ENCODE assay signal across 15 mouse cellular contexts in genomic region chr6:135024781-135025420, GRCm38 (mm10). TPM values are rescaled to one million over a fixed set of nuclear protein-coding genes. Genes with fewer than 3 reads are reported as not detected.
A peak's percentile ranks its signal among the peaks of the same experiment; 100 is the strongest.
DNase-seq lines count a peak whose midpoint lies in the region; ATAC-seq lines count a peak whose summit lies in the region.
"Had no signal": no experiment of that assay in that cellular context is flagged by ENCODE, and none has a peak within 500 bp of the region (broad histone marks: within the 10 kb centered on the region; RNA-seq: fewer than 3 reads in every experiment).

No protein-coding gene starts in this region.

- no peak overlapping the region for H3K4me3 ChIP-seq in kidney, embryonic 15.5 days (replicated peaks)
- no peak overlapping the region for H3K4me3 ChIP-seq in intestine, embryonic 14.5 days (ENCODE audit: low read depth, low read length)
- H3K4me3 ChIP-seq in forebrain, embryonic 12.5 days (replicated peaks): no peak overlapping the region
- H3K4me3 ChIP-seq: heart, adult 2 months; liver, embryonic 12.5 days had no signal

- H3K4me1 ChIP-seq in kidney, embryonic 15.5 days: peaks cover 8% of the 10 kb centered on the region; the same call in 1 of the 2 replicates
- no peaks in the 10 kb centered on the region for H3K4me1 ChIP-seq in intestine, embryonic 14.5 days (replicated peaks; ENCODE audit: control insufficient read depth, insufficient read depth, low read length)
- H3K4me1 ChIP-seq in forebrain, embryonic 12.5 days: no peaks in the 10 kb centered on the region

- H3K9me3 ChIP-seq in kidney, embryonic 15.5 days (replicated peaks): no peaks in the 10 kb centered on the region
- H3K9me3 ChIP-seq in intestine, embryonic 14.5 days (ENCODE audit: control insufficient read depth, low read length): no peaks in the 10 kb centered on the region
- H3K9me3 ChIP-seq in forebrain, embryonic 12.5 days: no peaks in the 10 kb centered on the region
- H3K9me3 ChIP-seq: liver, embryonic 12.5 days had no signal

- H3K36me3 ChIP-seq in kidney, embryonic 15.5 days: peaks cover 58% of the 10 kb centered on the region
- H3K36me3 ChIP-seq in intestine, embryonic 14.5 days (ENCODE audit: control insufficient read depth, insufficient read depth, low read length): peaks cover 50% of the 10 kb centered on the region
- H3K36me3 ChIP-seq in forebrain, embryonic 12.5 days (replicated peaks): peaks cover 53% of the 10 kb centered on the region

- WGBS in kidney, embryonic 15.5 days: 61% methylated on average over 1 of the region's 1 CpGs
- WGBS in intestine, embryonic 14.5 days: 85% methylated on average over 1 of the region's 1 CpGs
- WGBS in forebrain, embryonic 12.5 days: 94% methylated on average over 1 of the region's 1 CpGs

- no peaks in the 10 kb centered on the region for H3K27me3 ChIP-seq in kidney, embryonic 15.5 days
- no peaks in the 10 kb centered on the region for H3K27me3 ChIP-seq in intestine, embryonic 14.5 days (replicated peaks; ENCODE audit: control insufficient read depth, insufficient read depth, low read length)
- no peaks in the 10 kb centered on the region for H3K27me3 ChIP-seq in forebrain, embryonic 12.5 days
- H3K27me3 ChIP-seq: liver, embryonic 12.5 days had no signal

- ATAC-seq in kidney, embryonic 15.5 days (replicated peaks; ENCODE audit: low FRiP score): no peak
- 0 out of 2 replicates have a peak, but pooled peaks have one; percentile 37 for ATAC-seq in intestine, embryonic 14.5 days (replicated peaks; ENCODE audit: low FRiP score, low TSS enrichment, low read depth)
- no peak for ATAC-seq in forebrain, embryonic 12.5 days (ENCODE audit: low FRiP score)
- ATAC-seq: hindbrain, embryonic 16.5 days; liver, embryonic 12.5 days had no signal

- no peak overlapping the region for H3K4me2 ChIP-seq in kidney, embryonic 15.5 days
- no peak overlapping the region for H3K4me2 ChIP-seq in intestine, embryonic 14.5 days (ENCODE audit: low read length)
- no peak overlapping the region for H3K4me2 ChIP-seq in forebrain, embryonic 12.5 days
- H3K4me2 ChIP-seq: liver, embryonic 12.5 days had no signal

- DNase-seq in kidney, adult 18-20 months: no peak
- DNase-seq in MEL-GATA-1-ER (ENCODE audit: extremely low read depth, low read depth): peak; percentile 28
- DNase-seq in intestine, embryonic 14.5 days (ENCODE audit: low spot score): no peak
- DNase-seq in lung, postnatal 36 days: peak; percentile 79
- DNase-seq in spleen, adult 18-20 months: no peak
- no peak for DNase-seq in right cerebral cortex, adult 18-20 months
- DNase-seq: adrenal gland, adult 8-10 months; cerebellum, postnatal 10 days; heart, adult 2 months; heart, postnatal 10 days; thymus, adult 18-20 months had no signal

- no peak overlapping the region for H3K9ac ChIP-seq in kidney, embryonic 15.5 days
- no peak overlapping the region for H3K9ac ChIP-seq in intestine, embryonic 14.5 days (ENCODE audit: low read length)
- H3K9ac ChIP-seq in forebrain, embryonic 12.5 days: no peak overlapping the region
- H3K9ac ChIP-seq: liver, embryonic 12.5 days had no signal

- H3K27ac ChIP-seq in kidney, embryonic 15.5 days: peak overlapping the region; percentile 68
- peak overlapping the region; percentile 7; the same call in 1 of the 2 replicates for H3K27ac ChIP-seq in intestine, embryonic 14.5 days (ENCODE audit: low read depth)
- no peak overlapping the region for H3K27ac ChIP-seq in forebrain, embryonic 12.5 days
- H3K27ac ChIP-seq: heart, adult 2 months; liver, embryonic 12.5 days had no signal

RNA-seq across cellular contexts. Expression of gene Ddx47, which starts 13.5 kb away (rescaled TPM):
- polyA plus RNA-seq in kidney, embryonic 15.5 days (2015; fragmentation: Nextera tagmentation; extraction: Ambion mirVana): 118 and 120 TPM in 2 replicates
- 103 and 115 TPM in 2 replicates for polyA plus RNA-seq in intestine, embryonic 14.5 days (2014; fragmentation: Nextera tagmentation; extraction: Ambion mirVana)
- polyA plus RNA-seq in forebrain, embryonic 12.5 days (2016; fragmentation: Nextera tagmentation; extraction: Ambion mirVana): 91.3 and 93.0 TPM in 2 replicates

RNA-seq across cellular contexts. Expression of gene Gprc5a, which starts 40.5 kb away (rescaled TPM):
- polyA plus RNA-seq in kidney, embryonic 15.5 days (2015; fragmentation: Nextera tagmentation; extraction: Ambion mirVana): 13.8 and 14.0 TPM in 2 replicates
- 9.1 and 9.3 TPM in 2 replicates for polyA plus RNA-seq in intestine, embryonic 14.5 days (2014; fragmentation: Nextera tagmentation; extraction: Ambion mirVana)
- 1.7 and 1.8 TPM in 2 replicates for polyA plus RNA-seq in forebrain, embryonic 12.5 days (2016; fragmentation: Nextera tagmentation; extraction: Ambion mirVana)

RNA-seq across cellular contexts. Expression of gene Apold1, which starts 43.4 kb away (rescaled TPM):
- polyA plus RNA-seq in kidney, embryonic 15.5 days (2015; fragmentation: Nextera tagmentation; extraction: Ambion mirVana): 3.9 and 4.6 TPM in 2 replicates
- 3.2 and 3.9 TPM in 2 replicates for polyA plus RNA-seq in intestine, embryonic 14.5 days (2014; fragmentation: Nextera tagmentation; extraction: Ambion mirVana)
- 3.7 and 3.9 TPM in 2 replicates for polyA plus RNA-seq in forebrain, embryonic 12.5 days (2016; fragmentation: Nextera tagmentation; extraction: Ambion mirVana)

Comparison
In these comparisons a context has a peak if more than half of its experiments do, and no peak if none do; other contexts are left out.
1. DNase-seq: peak in MEL-GATA-1-ER (single experiment) and lung, postnatal 36 days (single experiment); none in kidney, adult 18-20 months (single experiment), intestine, embryonic 14.5 days (single experiment), spleen, adult 18-20 months (0 of 2) and right cerebral cortex, adult 18-20 months (single experiment).